Mouse (Mus musculus): ENCODE measurements around the gene Tlcd2. TPM values are rescaled to one million over a fixed set of nuclear protein-coding genes. Genes with fewer than 3 reads are reported as not detected.

Tlcd2 gene
- polyA plus RNA-seq, 1 experiment = 5.0 TPM

DNA sequence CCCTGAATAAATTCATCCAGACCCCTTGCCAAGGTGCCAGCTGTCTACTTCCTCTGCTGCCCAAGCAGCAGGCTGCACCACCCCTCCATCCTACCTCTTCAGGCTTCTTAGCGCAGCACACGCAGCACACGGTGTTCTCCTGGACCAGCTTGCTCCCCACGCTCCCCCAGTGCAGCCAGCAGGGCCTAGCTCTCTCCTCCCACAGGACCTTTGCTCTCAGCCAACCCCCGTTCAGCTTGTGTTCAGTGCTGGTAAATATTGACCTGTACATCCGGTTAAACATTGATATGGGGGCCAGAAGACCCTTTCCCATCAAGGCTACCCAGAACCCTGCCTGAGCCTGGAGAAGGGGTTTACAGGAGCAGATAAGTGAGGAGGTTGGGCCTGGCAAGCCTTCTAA, 22.2 kb upstream of the Tlcd2 start, which contains the start of gene Serpinf2:
TSS of gene Serpinf2 (minus strand) at position 229 of the 400 bp plus-strand sequence.
- WGBS = 85% methylated on average over 6 of the region's 6 CpGs
- Histone ChIP-seq H3K27ac (ENCODE audit: control insufficient read depth, insufficient read depth, low read depth, low read length, poor library complexity) (no peak within 1 kb of the TSS), H3K4me3 (replicated peaks; ENCODE audit: control insufficient read depth, low read depth, low read length) (no peak within 1 kb of the TSS), H3K4me1 (ENCODE audit: control insufficient read depth, insufficient read depth, low read length) (no peaks in the 10 kb centered on the region)
- TF ChIP-seq CTCF (IDR thresholded peaks at IDR 0.05; ENCODE audit: control insufficient read depth, insufficient read depth, low read length) = no peak
- no peak for TF ChIP-seq POLR2A (IDR thresholded peaks at IDR 0.05; ENCODE audit: borderline replicate concordance, control insufficient read depth, low read depth, low read length)

GRCm38 (mm10) chr11:75439951-75440350, 21.6 kb upstream of the Tlcd2 start:
- Histone ChIP-seq H3K4me1 (ENCODE audit: control insufficient read depth, insufficient read depth, low read length) (no peaks in the 10 kb centered on the region), H3K27ac (ENCODE audit: control insufficient read depth, insufficient read depth, low read depth, low read length, poor library complexity) (no peak overlapping the region), H3K4me3 (replicated peaks; ENCODE audit: control insufficient read depth, low read depth, low read length) (no peak overlapping the region)
- no peak for TF ChIP-seq POLR2A (IDR thresholded peaks at IDR 0.05; ENCODE audit: borderline replicate concordance, control insufficient read depth, low read depth, low read length)
- TF ChIP-seq CTCF (IDR thresholded peaks at IDR 0.05; ENCODE audit: control insufficient read depth, insufficient read depth, low read length) = no peak
- 93% methylated on average over 3 of the region's 3 CpGs for WGBS

- no peak overlapping the region for H3K27ac ChIP-seq (ENCODE audit: control insufficient read depth, insufficient read depth, low read depth, low read length, poor library complexity)
- no peak for TF ChIP-seq CTCF (IDR thresholded peaks at IDR 0.05; ENCODE audit: control insufficient read depth, insufficient read depth, low read length)
- no peak for TF ChIP-seq POLR2A (IDR thresholded peaks at IDR 0.05; ENCODE audit: borderline replicate concordance, control insufficient read depth, low read depth, low read length)
- H3K4me3 ChIP-seq (replicated peaks; ENCODE audit: control insufficient read depth, low read depth, low read length) = no peak overlapping the region
- 85% methylated on average over 7 of the region's 7 CpGs for WGBS
- H3K4me1 ChIP-seq (ENCODE audit: control insufficient read depth, insufficient read depth, low read length) = no peaks in the 10 kb centered on the region
These were observed 20.5 kb upstream of the Tlcd2 start for GRCm38 (mm10) chr11:75441034-75441433.

DNA sequence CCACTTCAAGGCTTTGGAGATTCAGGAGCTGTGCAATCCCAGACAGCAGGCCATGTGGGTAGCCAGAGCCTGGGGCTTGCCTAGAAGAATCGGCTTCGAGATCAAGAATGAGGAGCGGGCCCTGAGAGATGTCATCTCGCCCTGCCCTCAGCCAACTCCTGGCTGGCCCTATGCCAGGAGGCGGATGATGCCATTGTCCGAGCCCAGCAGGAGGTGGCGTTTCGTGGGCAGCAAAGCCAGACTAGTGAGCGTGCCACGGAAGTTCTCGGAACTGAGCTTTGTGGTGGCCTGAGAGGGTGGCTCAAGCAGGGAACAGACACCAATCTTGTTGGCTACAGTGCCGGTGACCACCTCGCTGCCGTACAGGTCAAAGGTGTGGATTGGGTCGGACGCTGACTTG, 19.9 kb upstream of the Tlcd2 start:
- H3K4me3 ChIP-seq (replicated peaks; ENCODE audit: control insufficient read depth, low read depth, low read length) = no peak overlapping the region
- no peaks in the 10 kb centered on the region for H3K4me1 ChIP-seq (ENCODE audit: control insufficient read depth, insufficient read depth, low read length)
- TF ChIP-seq CTCF (IDR thresholded peaks at IDR 0.05; ENCODE audit: control insufficient read depth, insufficient read depth, low read length) (no peak), POLR2A (IDR thresholded peaks at IDR 0.05; ENCODE audit: borderline replicate concordance, control insufficient read depth, low read depth, low read length) (no peak)
- 92% methylated on average over 16 of the region's 16 CpGs for WGBS
- no peak overlapping the region for H3K27ac ChIP-seq (ENCODE audit: control insufficient read depth, insufficient read depth, low read depth, low read length, poor library complexity)

DNA sequence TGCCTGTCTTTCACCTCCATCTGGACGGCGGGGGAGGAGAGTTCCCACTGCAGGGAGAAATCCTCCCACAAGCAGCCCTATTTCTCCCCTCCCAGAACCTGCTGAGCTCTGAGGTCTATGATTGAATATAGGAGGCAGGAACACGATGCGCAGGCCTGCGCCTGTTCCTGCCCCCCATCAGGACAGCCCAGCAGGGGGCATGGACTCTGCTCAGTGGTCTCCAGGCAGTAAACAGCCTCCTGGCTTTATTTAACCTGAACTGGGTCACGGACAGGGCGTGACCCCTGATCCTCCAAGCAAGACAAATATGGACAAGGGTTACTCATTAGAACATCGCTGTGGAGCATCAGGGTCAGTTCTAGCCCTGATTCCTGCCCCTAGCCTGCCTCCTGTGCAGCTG, 17.8 kb upstream of the Tlcd2 start:
- 93% methylated on average over 8 of the region's 8 CpGs for WGBS
- no peak overlapping the region for H3K27ac ChIP-seq (ENCODE audit: control insufficient read depth, insufficient read depth, low read depth, low read length, poor library complexity)
- TF ChIP-seq POLR2A (IDR thresholded peaks at IDR 0.05; ENCODE audit: borderline replicate concordance, control insufficient read depth, low read depth, low read length) = no peak
- no peak for TF ChIP-seq CTCF (IDR thresholded peaks at IDR 0.05; ENCODE audit: control insufficient read depth, insufficient read depth, low read length)
- H3K4me3 ChIP-seq (replicated peaks; ENCODE audit: control insufficient read depth, low read depth, low read length) = no peak overlapping the region
- H3K4me1 ChIP-seq (ENCODE audit: control insufficient read depth, insufficient read depth, low read length) = no peaks in the 10 kb centered on the region

- H3K4me3 ChIP-seq (replicated peaks; ENCODE audit: control insufficient read depth, low read depth, low read length) = no peak overlapping the region
- peaks cover 3% of the 10 kb centered on the region for H3K4me1 ChIP-seq (ENCODE audit: control insufficient read depth, insufficient read depth, low read length)
- TF ChIP-seq POLR2A (IDR thresholded peaks at IDR 0.05; ENCODE audit: borderline replicate concordance, control insufficient read depth, low read depth, low read length) (no peak), CTCF (IDR thresholded peaks at IDR 0.05; ENCODE audit: control insufficient read depth, insufficient read depth, low read length) (no peak)
- WGBS = 69% methylated on average over 3 of the region's 3 CpGs
- H3K27ac ChIP-seq (ENCODE audit: control insufficient read depth, insufficient read depth, low read depth, low read length, poor library complexity) = peak overlapping the region; percentile 37
These were observed 12.9 kb upstream of the Tlcd2 start for GRCm38 (mm10) chr11:75448575-75448974.

GRCm38 (mm10) chr11:75449695-75450094, 11.8 kb upstream of the Tlcd2 start:
- TF ChIP-seq CTCF (IDR thresholded peaks at IDR 0.05; ENCODE audit: control insufficient read depth, insufficient read depth, low read length) (no peak), POLR2A (IDR thresholded peaks at IDR 0.05; ENCODE audit: borderline replicate concordance, control insufficient read depth, low read depth, low read length) (peak; percentile 28; the same call in 1 of the 2 replicates)
- Histone ChIP-seq H3K4me3 (replicated peaks; ENCODE audit: control insufficient read depth, low read depth, low read length) (peak overlapping the region; percentile 58), H3K27ac (ENCODE audit: control insufficient read depth, insufficient read depth, low read depth, low read length, poor library complexity) (peak overlapping the region; percentile 90), H3K4me1 (ENCODE audit: control insufficient read depth, insufficient read depth, low read length) (peaks cover 6% of the 10 kb centered on the region)
- whole genome bisulfite sequencing = 42% methylated on average over 7 of the region's 7 CpGs

GRCm38 (mm10) chr11:75450304-75450908, 11.1 kb upstream of the Tlcd2 start:
- H3K4me3 ChIP-seq (replicated peaks; ENCODE audit: control insufficient read depth, low read depth, low read length) = peak overlapping the region; percentile 66
- WGBS = 64% methylated on average over 8 of the region's 8 CpGs
- H3K4me1 ChIP-seq (ENCODE audit: control insufficient read depth, insufficient read depth, low read length) = peaks cover 8% of the 10 kb centered on the region
- TF ChIP-seq CTCF (IDR thresholded peaks at IDR 0.05; ENCODE audit: control insufficient read depth, insufficient read depth, low read length) = no peak
- no peak for TF ChIP-seq POLR2A (IDR thresholded peaks at IDR 0.05; ENCODE audit: borderline replicate concordance, control insufficient read depth, low read depth, low read length)
- H3K27ac ChIP-seq (ENCODE audit: control insufficient read depth, insufficient read depth, low read depth, low read length, poor library complexity) = peak overlapping the region; percentile 90

GRCm38 (mm10) chr11:75450936-75451335, 10.6 kb upstream of the Tlcd2 start:
- TF ChIP-seq POLR2A (IDR thresholded peaks at IDR 0.05; ENCODE audit: borderline replicate concordance, control insufficient read depth, low read depth, low read length) = peak; percentile 69; the same call in 1 of the 2 replicates
- TF ChIP-seq CTCF (IDR thresholded peaks at IDR 0.05; ENCODE audit: control insufficient read depth, insufficient read depth, low read length) = no peak
- H3K4me1 ChIP-seq (ENCODE audit: control insufficient read depth, insufficient read depth, low read length) = peaks cover 8% of the 10 kb centered on the region
- H3K27ac ChIP-seq (ENCODE audit: control insufficient read depth, insufficient read depth, low read depth, low read length, poor library complexity) = peak overlapping the region; percentile 90
- peak overlapping the region; percentile 66 for H3K4me3 ChIP-seq (replicated peaks; ENCODE audit: control insufficient read depth, low read depth, low read length)
- whole genome bisulfite sequencing = 67% methylated on average over 15 of the region's 15 CpGs
